Mouse (Mus musculus) lung, postnatal 0 days (tissue): ENCODE data around the gene Aagab.

ENCODE experiments used
- CTCF ChIP-seq: IDR thresholded peaks from 2 replicates; pipeline ENCODE4 v1.5.1; 2016; ENCODE audit warnings: antibody characterized with exemption, mild to moderate bottlenecking
- EP300 ChIP-seq: IDR thresholded peaks from 2 replicates; pipeline ENCODE4 v1.6.1; 2016; ENCODE audit warnings: antibody characterized with exemption, mild to moderate bottlenecking, control low read depth

DNA sequence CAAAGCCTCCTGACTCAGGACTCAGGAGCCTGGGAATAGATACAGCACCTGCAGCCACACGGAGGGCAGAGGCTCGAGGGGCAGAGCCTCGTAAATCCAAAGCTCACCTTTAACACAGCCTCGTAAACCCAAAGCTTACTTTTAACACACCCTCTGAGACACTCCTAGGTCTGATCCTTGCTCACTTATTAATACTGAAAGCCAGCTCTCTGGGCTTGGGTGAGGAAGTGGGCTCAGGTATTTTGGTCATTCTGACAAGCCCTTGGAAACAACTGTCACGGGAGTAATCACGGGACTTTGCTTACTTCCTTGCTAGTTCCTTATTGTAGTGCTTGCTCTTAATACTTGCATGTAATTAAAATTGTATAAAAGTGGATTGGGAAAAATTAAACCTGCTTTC is 13.3 kb upstream of the Aagab start:
- TF ChIP-seq CTCF: no peak
- TF ChIP-seq EP300: no peak
